In genomic region chr7:45721642-45722347, GRCm38 (mm10) we compare ENCODE assay signal across 12 mouse cellular contexts. TPM values are rescaled to one million over a fixed set of nuclear protein-coding genes. Genes with fewer than 3 reads are reported as not detected.
DNase-seq lines count a peak whose midpoint lies in the region; ATAC-seq and TF ChIP-seq lines count a peak whose summit lies in the region.
"Had no signal": no experiment of that assay in that cellular context is flagged by ENCODE, and none has a peak within 500 bp of the region (broad histone marks: within the 10 kb centered on the region; RNA-seq: fewer than 3 reads in every experiment).

No protein-coding gene starts in this region.

- WGBS in heart, postnatal 0 days, result 64% methylated on average over 13 of the region's 13 CpGs
- WGBS in hindbrain, embryonic 16.5 days, result 59% methylated on average over 13 of the region's 13 CpGs
- 70% methylated on average over 13 of the region's 13 CpGs for WGBS in forebrain, embryonic 12.5 days

- H3K4me1 ChIP-seq in heart, postnatal 0 days (ENCODE audit: control insufficient read depth, insufficient read depth), result peaks cover 11% of the 10 kb centered on the region
- H3K4me1 ChIP-seq in hindbrain, embryonic 16.5 days (ENCODE audit: control insufficient read depth, insufficient read depth, low read depth, low read length), result peaks cover 19% of the 10 kb centered on the region
- peaks cover 20% of the 10 kb centered on the region for H3K4me1 ChIP-seq in forebrain, embryonic 12.5 days

- DNase-seq in heart, postnatal 0 days (ENCODE audit: low spot score), result no peak
- no peak for DNase-seq in heart, postnatal 36 days
- DNase-seq in right cerebral cortex, postnatal 4 days, result peak; percentile 9
- DNase-seq in right cerebral cortex, adult 2 months (ENCODE audit: low spot score in 2 of 2), result no peak
- DNase-seq in layer of hippocampus, postnatal 36 days, result no peak
- DNase-seq: adrenal gland, postnatal 25 days; thymus, postnatal 36 days had no signal

- ATAC-seq in heart, postnatal 0 days (ENCODE audit: insufficient read depth, low read depth), result no peak
- ATAC-seq in hindbrain, embryonic 16.5 days, result no peak
- no peak for ATAC-seq in forebrain, embryonic 12.5 days (ENCODE audit: low FRiP score)

- no peak overlapping the region for H3K27ac ChIP-seq in heart, postnatal 0 days (ENCODE audit: low read depth)
- peak overlapping the region; percentile 23; the same call in 1 of the 2 replicates for H3K27ac ChIP-seq in hindbrain, embryonic 16.5 days (ENCODE audit: low read depth, low read length)
- no peak overlapping the region for H3K27ac ChIP-seq in forebrain, embryonic 12.5 days

- H3K27me3 ChIP-seq in heart, postnatal 0 days (ENCODE audit: control insufficient read depth, insufficient read depth, low read length), result no peaks in the 10 kb centered on the region
- H3K27me3 ChIP-seq in hindbrain, embryonic 16.5 days (replicated peaks; ENCODE audit: control insufficient read depth, insufficient read depth, low read length), result no peaks in the 10 kb centered on the region
- no peaks in the 10 kb centered on the region for H3K27me3 ChIP-seq in forebrain, embryonic 12.5 days

- no peaks in the 10 kb centered on the region for H3K9me3 ChIP-seq in heart, postnatal 0 days (replicated peaks; ENCODE audit: control insufficient read depth, low read length)
- H3K9me3 ChIP-seq in hindbrain, embryonic 16.5 days (ENCODE audit: control insufficient read depth, low read length), result no peaks in the 10 kb centered on the region
- no peaks in the 10 kb centered on the region for H3K9me3 ChIP-seq in forebrain, embryonic 12.5 days

- 0 out of 2 replicates have a peak overlapping the region, but pooled peaks have one; percentile 6 for H3K9ac ChIP-seq in heart, postnatal 0 days (replicated peaks; ENCODE audit: low read depth, low read length)
- no peak overlapping the region for H3K9ac ChIP-seq in hindbrain, embryonic 16.5 days (ENCODE audit: low read depth, low read length)
- H3K9ac ChIP-seq in forebrain, embryonic 12.5 days, result no peak overlapping the region

- peaks cover 36% of the 10 kb centered on the region for H3K36me3 ChIP-seq in heart, postnatal 0 days (replicated peaks; ENCODE audit: control insufficient read depth, insufficient read depth, low read length)
- peaks cover 31% of the 10 kb centered on the region for H3K36me3 ChIP-seq in hindbrain, embryonic 16.5 days (ENCODE audit: control insufficient read depth, insufficient read depth, low read length)
- peaks cover 77% of the 10 kb centered on the region for H3K36me3 ChIP-seq in forebrain, embryonic 12.5 days (replicated peaks)

- intact Hi-C loops in heart, postnatal 36 days (cut with DNase I), result no loop called here

- no peak overlapping the region for H3K4me2 ChIP-seq in heart, postnatal 0 days (ENCODE audit: low read depth, low read length)
- H3K4me2 ChIP-seq in hindbrain, embryonic 16.5 days (ENCODE audit: low read length), result no peak overlapping the region
- no peak overlapping the region for H3K4me2 ChIP-seq in forebrain, embryonic 12.5 days

- no peak for TF ChIP-seq CTCF in heart, postnatal 0 days (IDR thresholded peaks at IDR 0.05; ENCODE audit: low read depth)

- H3K4me3 ChIP-seq in heart, postnatal 0 days (ENCODE audit: low read depth, low read length), result no peak overlapping the region
- no peak overlapping the region for H3K4me3 ChIP-seq in hindbrain, embryonic 16.5 days (ENCODE audit: low read length)
- no peak overlapping the region for H3K4me3 ChIP-seq in forebrain, embryonic 12.5 days (replicated peaks)

- no peak for TF ChIP-seq EP300 in heart, postnatal 0 days (IDR thresholded peaks at IDR 0.05; ENCODE audit: low read depth)

RNA-seq across cellular contexts. Expression of gene Fam83e, which starts 0.8 kb away (rescaled TPM):
- not detected in 2 replicates for total RNA-seq in heart, postnatal 0 days (2014; rRNA removed; ENCODE audit: low replicate concordance)
- polyA plus RNA-seq in heart, postnatal 0 days (2015; fragmentation: Nextera tagmentation; extraction: Ambion mirVana), result 0.07 and 0.26 TPM in 2 replicates
- under 1 TPM; 0.17 to 0.30 TPM for total RNA-seq in heart, postnatal 36 days (2021)
- polyA plus RNA-seq in hindbrain, embryonic 16.5 days (2015; fragmentation: Nextera tagmentation; extraction: Ambion mirVana), result 0.37 and 0.44 TPM in 2 replicates
- under 1 TPM; 0.12 to 0.13 TPM for total RNA-seq in layer of hippocampus, postnatal 36 days (2021)
- polyA plus RNA-seq in forebrain, embryonic 12.5 days (2016; fragmentation: Nextera tagmentation; extraction: Ambion mirVana), result 1.1 and 1.5 TPM in 2 replicates

RNA-seq across cellular contexts. Expression of gene Spaca4, which starts 3.8 kb away (rescaled TPM):
- not detected in 2 replicates for total RNA-seq in heart, postnatal 0 days (2014; rRNA removed; ENCODE audit: low replicate concordance)
- polyA plus RNA-seq in heart, postnatal 0 days (2015; fragmentation: Nextera tagmentation; extraction: Ambion mirVana), result not detected in 2 replicates
- not detected for total RNA-seq in heart, postnatal 36 days (2021)
- polyA plus RNA-seq in hindbrain, embryonic 16.5 days (2015; fragmentation: Nextera tagmentation; extraction: Ambion mirVana), result not detected in 2 replicates
- total RNA-seq in layer of hippocampus, postnatal 36 days (2021), result not detected
- not detected in 2 replicates for polyA plus RNA-seq in forebrain, embryonic 12.5 days (2016; fragmentation: Nextera tagmentation; extraction: Ambion mirVana)
- total RNA-seq: adrenal gland, postnatal 25 days; gastrocnemius, adult 8-10 months; left cerebral cortex, postnatal 10 days had no signal
- polyA plus RNA-seq: kidney, embryonic 14.5 days had no signal

RNA-seq across cellular contexts. Expression of gene Sphk2, which starts 4.0 kb away (rescaled TPM):
- total RNA-seq in heart, postnatal 0 days (2014; rRNA removed; ENCODE audit: low replicate concordance), result 19.5 and 23.3 TPM in 2 replicates
- 11.1 and 11.4 TPM in 2 replicates for polyA plus RNA-seq in heart, postnatal 0 days (2015; fragmentation: Nextera tagmentation; extraction: Ambion mirVana)
- total RNA-seq in heart, postnatal 36 days (2021), result 10 to 100 TPM; 16.2 to 18.7 TPM
- polyA plus RNA-seq in hindbrain, embryonic 16.5 days (2015; fragmentation: Nextera tagmentation; extraction: Ambion mirVana), result 23.9 and 28.3 TPM in 2 replicates
- 10 to 100 TPM; 36.6 to 37.2 TPM for total RNA-seq in layer of hippocampus, postnatal 36 days (2021)
- 26.5 and 30.1 TPM in 2 replicates for polyA plus RNA-seq in forebrain, embryonic 12.5 days (2016; fragmentation: Nextera tagmentation; extraction: Ambion mirVana)

RNA-seq across cellular contexts. Expression of gene Rpl18, which starts 6.5 kb away (rescaled TPM):
- 1,259 and 1,310 TPM in 2 replicates for total RNA-seq in heart, postnatal 0 days (2014; rRNA removed; ENCODE audit: low replicate concordance)
- 479 and 486 TPM in 2 replicates for polyA plus RNA-seq in heart, postnatal 0 days (2015; fragmentation: Nextera tagmentation; extraction: Ambion mirVana)
- total RNA-seq in heart, postnatal 36 days (2021), result 100 to 1,000 TPM; 550 to 591 TPM
- 508 and 537 TPM in 2 replicates for polyA plus RNA-seq in hindbrain, embryonic 16.5 days (2015; fragmentation: Nextera tagmentation; extraction: Ambion mirVana)
- total RNA-seq in layer of hippocampus, postnatal 36 days (2021), result 100 to 1,000 TPM; 372 to 375 TPM
- 707 and 745 TPM in 2 replicates for polyA plus RNA-seq in forebrain, embryonic 12.5 days (2016; fragmentation: Nextera tagmentation; extraction: Ambion mirVana)

RNA-seq across cellular contexts. Expression of gene Dbp, which starts 16.9 kb away (rescaled TPM):
- 29.3 and 37.4 TPM in 2 replicates for total RNA-seq in heart, postnatal 0 days (2014; rRNA removed; ENCODE audit: low replicate concordance)
- 21.9 and 24.9 TPM in 2 replicates for polyA plus RNA-seq in heart, postnatal 0 days (2015; fragmentation: Nextera tagmentation; extraction: Ambion mirVana)
- 100 to 1,000 TPM in 1 of 2 experiments, 10 to 100 TPM in 1; 44.4 to 158 TPM for total RNA-seq in heart, postnatal 36 days (2021)
- 3.2 and 3.3 TPM in 2 replicates for polyA plus RNA-seq in hindbrain, embryonic 16.5 days (2015; fragmentation: Nextera tagmentation; extraction: Ambion mirVana)
- total RNA-seq in layer of hippocampus, postnatal 36 days (2021), result 10 to 100 TPM; 49.8 to 51.5 TPM
- polyA plus RNA-seq in forebrain, embryonic 12.5 days (2016; fragmentation: Nextera tagmentation; extraction: Ambion mirVana), result 3.8 and 3.9 TPM in 2 replicates
